ENCODE assay signal across 10 mouse cellular contexts in genomic region chr10:39169642-39170041, GRCm38 (mm10). TPM values are rescaled to one million over a fixed set of nuclear protein-coding genes. Genes with fewer than 3 reads are reported as not detected.
A peak's percentile ranks its signal among the peaks of the same experiment; 100 is the strongest.
DNase-seq lines count a peak whose midpoint lies in the region; ATAC-seq and TF ChIP-seq lines count a peak whose summit lies in the region.
"Had no signal": no experiment of that assay in that cellular context is flagged by ENCODE, and none has a peak within 500 bp of the region (broad histone marks: within the 10 kb centered on the region; RNA-seq: fewer than 3 reads in every experiment).

No protein-coding gene starts in this region.

- peak overlapping the region; percentile 80 for H3K4me2 ChIP-seq in kidney, embryonic 16.5 days (replicated peaks; ENCODE audit: low read depth, low read length)
- peak overlapping the region; percentile 48 for H3K4me2 ChIP-seq in embryonic facial prominence, embryonic 14.5 days (ENCODE audit: low read depth, low read length)
- peak overlapping the region; percentile 39 for H3K4me2 ChIP-seq in hindbrain, embryonic 13.5 days
- peak overlapping the region; percentile 70; the same call in 1 of the 2 replicates for H3K4me2 ChIP-seq in midbrain, embryonic 16.5 days (ENCODE audit: low read length)

- H3K27ac ChIP-seq in kidney, embryonic 16.5 days (ENCODE audit: low read length): peak overlapping the region; percentile 54
- no peak overlapping the region; the same call in 1 of the 2 replicates for H3K27ac ChIP-seq in embryonic facial prominence, embryonic 14.5 days (replicated peaks; ENCODE audit: low read depth, low read length)
- peak overlapping the region; percentile 56 for H3K27ac ChIP-seq in hindbrain, embryonic 13.5 days
- H3K27ac ChIP-seq in midbrain, embryonic 16.5 days (ENCODE audit: low read length): peak overlapping the region; percentile 8; the same call in 1 of the 2 replicates
- no peak overlapping the region for H3K27ac ChIP-seq in heart, adult 2 months

- 0 out of 2 replicates have a peak overlapping the region, but pooled peaks have one; percentile 5 for H3K9ac ChIP-seq in kidney, embryonic 16.5 days (replicated peaks; ENCODE audit: low read length)
- no peak overlapping the region for H3K9ac ChIP-seq in embryonic facial prominence, embryonic 14.5 days (ENCODE audit: low read depth, low read length)
- peak overlapping the region; percentile 19; the same call in 1 of the 2 replicates for H3K9ac ChIP-seq in hindbrain, embryonic 13.5 days
- H3K9ac ChIP-seq in midbrain, embryonic 16.5 days (ENCODE audit: low read depth, low read length): no peak overlapping the region
- H3K9ac ChIP-seq in heart, adult 2 months (ENCODE audit: low read depth, low read length): no peak overlapping the region

- 42% methylated on average over 9 of the region's 9 CpGs for WGBS in kidney, embryonic 16.5 days
- WGBS in embryonic facial prominence, embryonic 14.5 days: 33% methylated on average over 9 of the region's 9 CpGs
- 48% methylated on average over 9 of the region's 9 CpGs for WGBS in hindbrain, embryonic 13.5 days
- 42% methylated on average over 9 of the region's 9 CpGs for WGBS in midbrain, embryonic 16.5 days
- 67% methylated on average over 9 of the region's 9 CpGs for WGBS in heart, adult 2 months

- no peaks in the 10 kb centered on the region for H3K9me3 ChIP-seq in kidney, embryonic 16.5 days (ENCODE audit: low read length)
- no peaks in the 10 kb centered on the region for H3K9me3 ChIP-seq in embryonic facial prominence, embryonic 14.5 days (ENCODE audit: control insufficient read depth, low read length)
- H3K9me3 ChIP-seq in hindbrain, embryonic 13.5 days: no peaks in the 10 kb centered on the region
- H3K9me3 ChIP-seq in midbrain, embryonic 16.5 days (replicated peaks; ENCODE audit: control insufficient read depth, low read length, poor library complexity, severe bottlenecking): no peaks in the 10 kb centered on the region

- intact Hi-C loops in left cerebral cortex, postnatal 4 days (cut with DNase I): loop anchor here (2.0 to 10.0 kb wide), 4 partner anchors 63 to 563 kb away; partner anchors contain the start of gene Rev3l
- intact Hi-C loops in heart, adult 2 months (cut with DNase I): loop anchor here (2.0 to 5.0 kb wide), 5 partner anchors 69 to 563 kb away; partner anchors contain the start of genes Fyn, Rev3l and Traf3ip2

- TF ChIP-seq POLR2A in heart, adult 2 months (IDR thresholded peaks at IDR 0.05; ENCODE audit: insufficient read depth, low read depth, low read length): no peak

- DNase-seq in kidney, adult 9 months: no peak
- DNase-seq in embryonic facial prominence, embryonic 14.5 days (ENCODE audit: low spot score): peak; percentile 49
- no peak for DNase-seq in thymus, postnatal 36 days
- DNase-seq in left cerebral cortex, postnatal 4 days: no peak
- DNase-seq in heart, adult 2 months: no peak

- H3K36me3 ChIP-seq in kidney, embryonic 16.5 days (ENCODE audit: insufficient read depth, low read length): no peaks in the 10 kb centered on the region
- H3K36me3 ChIP-seq in embryonic facial prominence, embryonic 14.5 days (ENCODE audit: control insufficient read depth, insufficient read depth, low read length): no peaks in the 10 kb centered on the region
- no peaks in the 10 kb centered on the region for H3K36me3 ChIP-seq in hindbrain, embryonic 13.5 days
- no peaks in the 10 kb centered on the region for H3K36me3 ChIP-seq in midbrain, embryonic 16.5 days (ENCODE audit: control insufficient read depth, insufficient read depth, low read length)
- no peaks in the 10 kb centered on the region for H3K36me3 ChIP-seq in heart, adult 2 months (ENCODE audit: control insufficient read depth, insufficient read depth, low read length)

- peaks cover 32% of the 10 kb centered on the region; the same call in 1 of the 2 replicates for H3K4me1 ChIP-seq in kidney, embryonic 16.5 days (ENCODE audit: insufficient read depth, low read length)
- H3K4me1 ChIP-seq in embryonic facial prominence, embryonic 14.5 days (ENCODE audit: control insufficient read depth, insufficient read depth, low read length): peaks cover 27% of the 10 kb centered on the region
- H3K4me1 ChIP-seq in hindbrain, embryonic 13.5 days (replicated peaks): peaks cover 59% of the 10 kb centered on the region
- H3K4me1 ChIP-seq in midbrain, embryonic 16.5 days (ENCODE audit: control insufficient read depth, insufficient read depth, low read length): peaks cover 37% of the 10 kb centered on the region
- peaks cover 3% of the 10 kb centered on the region for H3K4me1 ChIP-seq in heart, adult 2 months (ENCODE audit: control insufficient read depth, insufficient read depth, low read length)

- peak; percentile 49 for ATAC-seq in kidney, embryonic 16.5 days (ENCODE audit: low FRiP score, low TSS enrichment)
- ATAC-seq in embryonic facial prominence, embryonic 14.5 days (ENCODE audit: low read depth): peak; percentile 21; the same call in 1 of the 2 replicates
- no peak for ATAC-seq in hindbrain, embryonic 13.5 days (ENCODE audit: low FRiP score)
- no peak for ATAC-seq in midbrain, embryonic 16.5 days

- H3K79me2 ChIP-seq in heart, adult 2 months (replicated peaks; ENCODE audit: control insufficient read depth, insufficient read depth, low read length): no peaks in the 10 kb centered on the region

- no peak for TF ChIP-seq CTCF in heart, adult 2 months (IDR thresholded peaks at IDR 0.05)

- no peaks in the 10 kb centered on the region for H3K27me3 ChIP-seq in kidney, embryonic 16.5 days (ENCODE audit: insufficient read depth, low read length)
- no peaks in the 10 kb centered on the region for H3K27me3 ChIP-seq in embryonic facial prominence, embryonic 14.5 days (replicated peaks; ENCODE audit: control insufficient read depth, insufficient read depth, low read length)
- H3K27me3 ChIP-seq in hindbrain, embryonic 13.5 days: no peaks in the 10 kb centered on the region
- H3K27me3 ChIP-seq in midbrain, embryonic 16.5 days (ENCODE audit: control insufficient read depth, insufficient read depth, low read depth, low read length): no peaks in the 10 kb centered on the region
- H3K27me3 ChIP-seq in heart, adult 2 months (ENCODE audit: control insufficient read depth, insufficient read depth, low read length): no peaks in the 10 kb centered on the region

- peak overlapping the region; percentile 28 for H3K4me3 ChIP-seq in kidney, embryonic 16.5 days (ENCODE audit: low read length)
- peak overlapping the region; percentile 8; the same call in 1 of the 2 replicates for H3K4me3 ChIP-seq in embryonic facial prominence, embryonic 14.5 days (ENCODE audit: low read depth, low read length)
- H3K4me3 ChIP-seq in hindbrain, embryonic 13.5 days: no peak overlapping the region
- no peak overlapping the region for H3K4me3 ChIP-seq in midbrain, embryonic 16.5 days (ENCODE audit: low read depth, low read length)
- H3K4me3 ChIP-seq in heart, adult 2 months: no peak overlapping the region

- no peak for TF ChIP-seq EP300 in heart, adult 2 months (IDR thresholded peaks at IDR 0.05; ENCODE audit: insufficient read depth, low read depth, low read length)

RNA-seq across cellular contexts. Expression of gene Ccn6, which starts 6.0 kb away (rescaled TPM):
- 0.36 and 0.46 TPM in 2 replicates for polyA plus RNA-seq in kidney, embryonic 16.5 days (2015; fragmentation: Nextera tagmentation; extraction: Ambion mirVana)
- polyA plus RNA-seq in embryonic facial prominence, embryonic 14.5 days (2014; fragmentation: Nextera tagmentation; extraction: Ambion mirVana): 0.56 and 1.2 TPM in 2 replicates
- polyA plus RNA-seq in hindbrain, embryonic 13.5 days (2015; fragmentation: Nextera tagmentation; extraction: Ambion mirVana): 0.41 and 0.44 TPM in 2 replicates
- 0.30 and 0.46 TPM in 2 replicates for polyA plus RNA-seq in midbrain, embryonic 16.5 days (2015; fragmentation: Nextera tagmentation; extraction: Ambion mirVana)
- 1 to 10 TPM in 1 of 2 experiments, under 1 TPM in 1; 0.54 to 1.2 TPM for total RNA-seq in left cerebral cortex, postnatal 4 days (2021)
- total RNA-seq in heart, adult 2 months (2021): under 1 TPM in 1 of 2 experiments, not detected in 1; 0.32 TPM
- polyA plus RNA-seq in heart, adult 2 months (2012; rRNA removed): 0.23 TPM in 1 of 2 replicates, not detected in the other
- total RNA-seq: ES-E14; neutrophil, adult 5-6 weeks had no signal

RNA-seq across cellular contexts. Expression of gene Tube1, which starts 35.9 kb away (rescaled TPM):
- 16.1 and 17.5 TPM in 2 replicates for polyA plus RNA-seq in kidney, embryonic 16.5 days (2015; fragmentation: Nextera tagmentation; extraction: Ambion mirVana)
- polyA plus RNA-seq in embryonic facial prominence, embryonic 14.5 days (2014; fragmentation: Nextera tagmentation; extraction: Ambion mirVana): 12.5 and 13.8 TPM in 2 replicates
- 9.6 and 10.4 TPM in 2 replicates for polyA plus RNA-seq in hindbrain, embryonic 13.5 days (2015; fragmentation: Nextera tagmentation; extraction: Ambion mirVana)
- polyA plus RNA-seq in midbrain, embryonic 16.5 days (2015; fragmentation: Nextera tagmentation; extraction: Ambion mirVana): 7.1 and 7.8 TPM in 2 replicates
- 1 to 10 TPM; 6.0 to 7.5 TPM for total RNA-seq in left cerebral cortex, postnatal 4 days (2021)
- total RNA-seq in heart, adult 2 months (2021): 1 to 10 TPM in 1 of 2 experiments, under 1 TPM in 1; 0.60 to 1.3 TPM
- polyA plus RNA-seq in heart, adult 2 months (2012; rRNA removed): 0.79 and 0.80 TPM in 2 replicates

RNA-seq across cellular contexts. Expression of gene Fam229b, which starts 35.9 kb away (rescaled TPM):
- polyA plus RNA-seq in kidney, embryonic 16.5 days (2015; fragmentation: Nextera tagmentation; extraction: Ambion mirVana): 10.5 and 13.0 TPM in 2 replicates
- polyA plus RNA-seq in embryonic facial prominence, embryonic 14.5 days (2014; fragmentation: Nextera tagmentation; extraction: Ambion mirVana): 12.4 and 16.9 TPM in 2 replicates
- polyA plus RNA-seq in hindbrain, embryonic 13.5 days (2015; fragmentation: Nextera tagmentation; extraction: Ambion mirVana): 32.7 and 34.8 TPM in 2 replicates
- polyA plus RNA-seq in midbrain, embryonic 16.5 days (2015; fragmentation: Nextera tagmentation; extraction: Ambion mirVana): 36.1 and 39.9 TPM in 2 replicates
- 10 to 100 TPM; 10.7 to 13.4 TPM for total RNA-seq in left cerebral cortex, postnatal 4 days (2021)
- total RNA-seq in heart, adult 2 months (2021): 1 to 10 TPM; 4.6 to 6.5 TPM
- 3.3 and 5.8 TPM in 2 replicates for polyA plus RNA-seq in heart, adult 2 months (2012; rRNA removed)

Comparison
In these comparisons a context has a peak if more than half of its experiments do, and no peak if none do; other contexts are left out.
1. ATAC-seq: peak in kidney, embryonic 16.5 days (single experiment) and embryonic facial prominence, embryonic 14.5 days (single experiment); none in hindbrain, embryonic 13.5 days (single experiment) and midbrain, embryonic 16.5 days (single experiment).
2. H3K27ac ChIP-seq: peak in kidney, embryonic 16.5 days (single experiment), hindbrain, embryonic 13.5 days (single experiment) and midbrain, embryonic 16.5 days (single experiment); none in embryonic facial prominence, embryonic 14.5 days (single experiment) and heart, adult 2 months (single experiment).
3. H3K4me3 ChIP-seq: peak in kidney, embryonic 16.5 days (single experiment) and embryonic facial prominence, embryonic 14.5 days (single experiment); none in hindbrain, embryonic 13.5 days (single experiment), midbrain, embryonic 16.5 days (single experiment) and heart, adult 2 months (single experiment).
4. H3K9ac ChIP-seq: peak in kidney, embryonic 16.5 days (single experiment) and hindbrain, embryonic 13.5 days (single experiment); none in embryonic facial prominence, embryonic 14.5 days (single experiment), midbrain, embryonic 16.5 days (single experiment) and heart, adult 2 months (single experiment).
5. Peak in every context shown above with its lines, with median percentiles within 50 percentile points of each other: H3K4me2 ChIP-seq.